Mouse (Mus musculus) embryonic fibroblast, embryonic 13.5 days (primary cell): Measurements from ENCODE around the gene Hook2. TPM values are rescaled to one million over a fixed set of nuclear protein-coding genes. Genes with fewer than 3 reads are reported as not detected.

Experiments used
- H3K27ac ChIP-seq: 2 replicates; pipeline ENCODE4 v1.5.1; 2012; ENCODE audit warnings: low read length, control low read depth, inconsistent platforms; ENCODE audit not compliant: insufficient read depth
- H3K4me1 ChIP-seq: 2 replicates; pipeline ENCODE4 v1.6.1; 2011; ENCODE audit warnings: low read length; ENCODE audit not compliant: control insufficient read depth, insufficient read depth
- H3K4me3 ChIP-seq: 2 replicates; pipeline ENCODE4 v1.5.1; 2011; ENCODE audit warnings: mild to moderate bottlenecking, control low read depth, low read length; ENCODE audit not compliant: insufficient read depth
- CTCF ChIP-seq: IDR thresholded peaks from 2 replicates; pipeline ENCODE4 v1.5.1; 2011; ENCODE audit warnings: mild to moderate bottlenecking, control low read depth, low read length, moderate library complexity, borderline replicate concordance; ENCODE audit not compliant: insufficient read depth
- POLR2A ChIP-seq: IDR thresholded peaks from 2 replicates; pipeline ENCODE4 v1.6.1; 2011; ENCODE audit warnings: low read depth, mild to moderate bottlenecking, control low read depth, low read length, moderate library complexity
- polyA plus RNA-seq: library from polyadenylated mRNA; stranded (reverse); fragments of >200 nt; gene quantifications from 2 replicates; pipeline ENCODE4 v1.2.4, GENCODE M21; 2011; ENCODE audit warnings: low read depth; ENCODE audit not compliant: missing spikeins, insufficient read length

The Hook2 gene
- polyA plus RNA-seq, 1 experiment: 8.1 TPM

DNA sequence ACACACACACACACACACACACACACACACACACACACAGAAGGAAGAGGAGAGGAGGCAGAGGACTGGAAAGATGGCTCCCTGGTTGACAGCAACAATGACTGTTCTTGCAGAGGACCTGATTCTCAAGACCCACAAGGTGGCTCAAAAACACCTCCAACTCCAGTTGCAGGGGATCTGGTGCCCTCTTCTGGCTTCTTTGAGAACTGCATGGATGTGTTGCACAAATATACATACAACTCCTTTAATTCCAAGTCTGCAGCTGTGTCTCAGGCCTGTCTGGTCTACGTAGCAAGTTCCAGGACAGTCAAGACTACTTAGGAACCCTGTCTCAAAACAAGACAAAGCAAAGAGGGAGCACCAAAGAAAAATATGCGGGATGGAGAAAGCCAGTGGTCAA is 33.6 kb upstream of the Hook2 start:
- H3K4me1 ChIP-seq: 0 out of 2 replicates have a peak, but pooled peaks cover under 1% of the 10 kb centered on the region
- TF ChIP-seq CTCF: 0 out of 2 replicates have a peak, but pooled peaks have one; percentile 28
- TF ChIP-seq POLR2A: no peak
- no peak overlapping the region for H3K27ac ChIP-seq
- H3K4me3 ChIP-seq: no peak overlapping the region

DNA sequence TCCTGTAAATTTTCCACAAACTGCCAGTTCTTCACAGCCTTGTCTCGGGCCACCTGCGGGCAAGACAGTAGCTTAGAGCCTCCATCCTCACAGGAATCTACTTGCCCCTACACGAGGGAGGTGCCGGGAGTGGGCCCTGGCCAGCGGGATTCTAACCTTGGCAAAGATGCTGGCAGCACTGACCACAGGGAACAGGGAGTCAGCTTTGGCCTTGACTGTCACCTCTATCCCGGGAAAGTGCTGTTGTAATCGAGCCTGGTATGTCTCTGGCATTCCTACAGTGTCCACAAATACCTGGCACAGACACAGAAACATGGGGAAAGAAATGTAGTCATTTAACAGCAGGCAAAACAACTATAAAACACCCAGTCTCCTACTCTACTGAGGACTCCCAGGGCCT is 30.6 kb upstream of the Hook2 start:
- Histone ChIP-seq H3K4me3 (no peak overlapping the region), H3K27ac (no peak overlapping the region), H3K4me1 (peaks cover 3% of the 10 kb centered on the region; the same call in 1 of the 2 replicates)
- TF ChIP-seq CTCF: no peak
- TF ChIP-seq POLR2A: no peak

DNA sequence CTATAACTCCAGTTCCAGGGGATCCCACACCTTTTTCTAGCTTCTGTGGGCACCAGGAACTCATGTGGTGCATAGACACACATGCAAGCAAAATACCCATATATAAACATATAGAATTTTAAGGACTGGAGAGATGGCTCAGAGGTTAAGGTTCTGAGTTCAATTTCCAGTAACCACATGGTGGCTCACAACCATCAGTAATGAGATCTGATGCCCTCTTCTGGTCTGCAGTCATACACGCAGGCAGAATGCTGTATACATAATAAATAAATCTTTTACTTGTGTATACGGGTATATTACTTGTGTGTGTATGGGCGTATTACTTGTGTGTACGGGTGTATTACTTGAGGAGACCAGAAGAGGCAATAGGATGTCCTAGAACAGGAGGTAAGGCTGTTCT is 26.5 kb upstream of the Hook2 start:
- no peak overlapping the region for H3K27ac ChIP-seq
- H3K4me3 ChIP-seq: no peak overlapping the region
- peaks cover 14% of the 10 kb centered on the region for H3K4me1 ChIP-seq
- TF ChIP-seq CTCF: no peak
- no peak for TF ChIP-seq POLR2A

DNA sequence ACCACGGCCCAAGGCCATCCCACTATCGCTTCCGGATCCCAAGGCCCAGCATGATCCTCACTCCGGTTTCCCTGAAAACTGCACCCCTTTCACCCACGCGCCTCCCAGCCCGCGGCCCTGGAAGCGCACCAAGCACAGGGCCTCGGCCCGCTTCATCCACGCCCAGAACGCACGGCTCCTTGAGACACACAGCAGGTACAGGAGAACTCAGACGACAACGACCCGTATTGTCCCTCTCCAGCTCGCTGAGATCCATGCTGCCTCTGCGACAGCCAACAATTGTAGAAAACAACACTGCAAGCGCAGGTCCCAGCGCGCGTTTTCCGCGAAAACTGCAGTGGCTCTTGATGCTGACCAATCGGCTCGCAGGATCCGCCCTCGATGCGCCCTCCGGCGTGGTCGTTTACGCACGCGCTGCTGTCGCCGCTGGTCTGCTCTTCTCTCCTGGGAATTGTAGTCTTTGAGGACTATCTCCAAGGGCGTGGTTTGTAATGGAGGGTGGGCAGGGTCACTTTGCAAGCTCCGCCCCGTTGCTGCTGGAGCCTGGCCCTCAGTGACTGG is 24.6 kb upstream of the Hook2 start:
- TF ChIP-seq POLR2A (peak; percentile 82), CTCF (no peak)
- Histone ChIP-seq H3K27ac (peak overlapping the region; percentile 36; the same call in 1 of the 2 replicates), H3K4me3 (peak overlapping the region; percentile 65), H3K4me1 (peaks cover 14% of the 10 kb centered on the region)

DNA sequence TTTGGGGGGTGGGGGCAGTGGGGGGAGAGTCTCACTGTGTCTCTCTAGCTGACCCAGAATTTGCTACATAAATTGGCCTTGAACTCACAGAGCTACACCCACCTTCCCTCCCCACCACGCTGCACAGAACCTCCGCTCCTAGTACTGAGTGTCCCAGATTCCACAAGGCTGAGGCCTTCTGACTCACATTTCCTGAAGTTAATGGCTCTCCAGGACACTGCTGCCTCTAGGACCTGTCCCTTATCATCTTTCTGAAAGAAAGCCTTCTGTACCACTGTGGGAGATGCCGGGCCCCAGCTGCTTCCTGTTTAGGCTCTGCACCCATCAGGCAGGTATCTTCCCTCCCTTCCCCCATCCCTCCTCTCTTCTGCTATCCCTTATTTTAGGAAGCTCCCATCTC is 23.8 kb upstream of the Hook2 start:
- peak overlapping the region; percentile 36 for H3K27ac ChIP-seq
- TF ChIP-seq POLR2A (no peak; the same call in 1 of the 2 replicates), CTCF (no peak)
- H3K4me1 ChIP-seq: peaks cover 18% of the 10 kb centered on the region
- no peak overlapping the region for H3K4me3 ChIP-seq

DNA sequence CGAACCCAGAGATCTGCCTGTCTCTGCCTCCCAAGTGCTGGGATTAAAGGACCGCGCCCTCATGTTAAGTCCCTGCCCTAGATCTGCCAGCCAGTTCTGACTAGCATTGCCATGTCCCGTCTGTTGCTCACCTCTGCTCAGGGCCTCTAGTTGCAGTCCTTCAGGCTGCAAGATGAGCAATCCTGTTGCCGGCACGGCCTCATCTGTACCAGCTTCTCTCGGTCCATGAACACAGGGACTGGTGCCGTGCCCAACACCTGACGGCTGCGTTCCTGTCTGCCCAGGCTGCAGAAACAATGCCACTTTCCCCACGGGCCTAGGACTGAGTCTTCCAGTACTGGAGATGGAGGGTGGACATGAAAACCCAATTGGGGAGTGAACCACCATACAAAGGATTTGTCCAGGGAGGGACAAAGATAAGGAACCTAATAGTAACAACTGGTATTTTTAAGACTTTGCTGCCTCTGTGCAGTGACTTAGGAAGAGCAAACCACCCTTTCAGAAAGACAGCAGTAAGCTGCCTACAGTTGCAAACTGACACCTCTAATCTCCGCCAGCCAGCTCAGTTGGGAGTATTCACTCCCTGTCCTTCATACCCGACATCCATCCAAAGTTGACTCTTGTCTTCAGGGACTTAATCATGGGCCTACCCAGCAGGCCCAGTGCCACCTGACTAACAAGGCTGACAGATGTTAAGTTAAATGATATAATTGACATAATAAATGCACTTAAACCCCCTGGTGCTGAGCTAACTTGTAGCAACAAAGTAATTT is 22.7 kb upstream of the Hook2 start:
- no peak overlapping the region for H3K27ac ChIP-seq
- TF ChIP-seq CTCF: no peak
- TF ChIP-seq POLR2A: no peak
- H3K4me1 ChIP-seq: peaks cover 15% of the 10 kb centered on the region
- H3K4me3 ChIP-seq: no peak overlapping the region

DNA sequence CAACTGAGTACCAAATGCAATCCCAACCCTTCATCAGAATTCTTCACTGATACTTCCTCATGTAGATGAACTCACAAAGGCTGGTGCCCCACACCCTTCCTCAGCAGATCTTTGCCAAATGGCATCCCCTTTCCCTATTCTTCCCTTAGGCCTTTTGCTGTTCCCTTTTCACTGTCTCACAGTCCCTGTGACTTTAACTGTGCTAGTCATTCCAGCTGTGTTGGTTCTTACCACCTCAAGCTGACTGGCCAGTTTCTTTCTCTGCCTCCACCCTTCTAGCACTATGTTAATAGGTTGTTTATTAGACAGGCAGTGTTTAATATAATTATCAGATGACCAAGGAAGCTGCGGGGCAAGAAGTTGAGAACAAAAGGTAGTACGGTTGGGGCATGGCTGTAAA is 21.8 kb upstream of the Hook2 start:
- H3K4me1 ChIP-seq: peaks cover 15% of the 10 kb centered on the region
- TF ChIP-seq POLR2A: peak; percentile 48
- no peak for TF ChIP-seq CTCF
- peak overlapping the region; percentile 64 for H3K27ac ChIP-seq
- H3K4me3 ChIP-seq: peak overlapping the region; percentile 65

DNA sequence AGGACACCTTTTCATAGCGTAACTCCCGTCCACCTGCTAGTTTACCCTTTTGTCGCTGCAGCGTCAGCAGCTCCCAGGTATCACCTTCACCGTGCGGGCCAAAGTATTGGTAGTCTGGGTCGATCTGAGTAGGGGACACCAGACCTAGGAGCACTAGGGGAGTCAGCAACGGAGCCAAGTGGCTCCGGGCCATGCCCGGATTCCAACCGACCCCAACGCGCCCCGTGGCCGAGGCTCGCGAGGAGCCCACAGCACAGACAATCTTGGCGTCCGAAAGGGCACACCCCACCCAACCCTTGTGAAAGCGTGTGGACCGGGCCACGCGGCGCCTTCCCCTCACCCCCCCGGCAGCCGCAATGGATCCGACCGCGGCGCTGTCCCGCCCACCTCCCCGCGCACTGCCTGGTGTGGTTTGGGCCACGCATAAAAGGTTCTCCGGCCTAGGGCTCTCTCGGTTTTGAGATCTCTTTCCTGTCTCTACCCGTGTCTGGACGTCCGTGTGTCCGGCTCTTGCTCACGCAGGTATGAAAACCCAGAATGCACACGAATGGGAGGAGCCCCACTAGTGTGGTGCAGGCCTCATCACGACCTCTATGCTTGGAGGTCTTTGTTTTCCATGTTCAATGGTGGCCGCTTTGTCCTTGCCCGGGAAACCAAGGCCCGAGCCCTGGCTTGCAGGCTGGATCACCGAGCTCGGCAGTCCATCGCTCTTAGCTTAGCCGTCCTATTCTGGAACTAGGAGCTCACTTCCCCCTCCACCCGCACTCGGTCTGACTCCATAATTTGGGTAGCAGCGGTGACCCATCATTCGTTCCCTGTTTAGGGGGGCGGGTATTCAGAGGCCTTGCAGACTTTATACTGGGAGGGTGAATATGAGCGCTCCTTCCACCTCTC is 20.9 kb upstream of the Hook2 start, which contains the start of the genes Gm49661, Prdx2 and Rnaseh2a:
Gene Gm49661, minus strand, starts transcription at position 193 of the 894 bp plus-strand sequence.
Gene Prdx2, plus strand, starts transcription at position 347 of the 894 bp plus-strand sequence.
Gene Rnaseh2a, minus strand, starts transcription at position 527 of the 894 bp plus-strand sequence.
- H3K27ac ChIP-seq: peak within 1 kb of the TSS; percentile 64
- H3K4me3 ChIP-seq: peak within 1 kb of the TSS; percentile 65
- TF ChIP-seq POLR2A: peak; percentile 99
- no peak for TF ChIP-seq CTCF
- H3K4me1 ChIP-seq: peaks cover 15% of the 10 kb centered on the region

DNA sequence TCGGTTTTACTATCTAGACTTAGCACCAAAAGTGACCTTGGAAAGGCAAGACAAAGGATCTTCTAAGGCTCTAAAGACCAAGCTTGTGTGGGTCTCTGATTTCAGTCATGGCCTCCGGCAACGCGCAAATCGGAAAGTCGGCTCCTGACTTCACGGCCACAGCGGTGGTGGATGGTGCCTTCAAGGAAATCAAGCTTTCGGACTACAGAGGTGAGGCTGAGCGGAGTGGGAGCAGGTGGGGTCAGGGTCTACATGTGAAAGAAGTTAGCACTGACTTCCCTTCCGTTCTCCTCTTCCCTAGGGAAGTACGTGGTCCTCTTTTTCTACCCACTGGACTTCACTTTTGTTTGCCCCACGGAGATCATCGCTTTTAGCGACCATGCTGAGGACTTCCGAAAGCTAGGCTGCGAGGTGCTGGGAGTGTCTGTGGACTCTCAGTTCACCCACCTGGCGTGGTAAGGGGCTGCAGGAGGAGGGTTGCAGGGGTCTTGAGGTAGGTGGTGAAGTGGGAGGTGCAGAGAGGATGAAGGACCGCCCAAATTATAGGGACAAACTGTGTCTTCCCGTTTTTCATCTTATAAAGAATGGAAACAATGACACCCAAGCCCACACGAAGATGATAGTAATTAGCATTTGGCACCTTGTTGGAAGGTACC is 20.1 kb upstream of the Hook2 start:
- TF ChIP-seq CTCF (no peak), POLR2A (no peak; the same call in 1 of the 2 replicates)
- Histone ChIP-seq H3K4me3 (peak overlapping the region; percentile 65), H3K4me1 (peaks cover 12% of the 10 kb centered on the region; the same call in 1 of the 2 replicates), H3K27ac (peak overlapping the region; percentile 32)
